Mouse (Mus musculus) E14TG2a.4 (cell line): Measurements from ENCODE around the gene Stard3.

Experiments used
- H3K27me3 ChIP-seq: 2 replicates; pipeline ENCODE4 v1.6.1; 2014; ENCODE audit warnings: low read length, control low read depth; ENCODE audit not compliant: insufficient read depth
- H3K36me3 ChIP-seq: 2 replicates; pipeline ENCODE4 v1.6.1; 2014; ENCODE audit warnings: low read length, control low read depth; ENCODE audit not compliant: insufficient read depth
- H3K4me1 ChIP-seq: replicated peaks from 2 replicates; pipeline ENCODE4 v1.6.1; 2014; ENCODE audit warnings: low read depth, low read length, control low read depth
- H3K4me3 ChIP-seq: replicated peaks from 2 replicates; pipeline ENCODE4 v1.5.1; 2014; ENCODE audit warnings: mild to moderate bottlenecking, low read length
- H3K9me3 ChIP-seq: 2 replicates; pipeline ENCODE4 v1.6.1; 2014; ENCODE audit warnings: low read length, control low read depth
- CTCF ChIP-seq: conservative IDR thresholded peaks from 2 replicates; pipeline ENCODE4 v1.5.1; 2014; ENCODE audit warnings: low read length
- NANOG ChIP-seq: IDR thresholded peaks from 2 replicates; pipeline ENCODE4 v1.6.1; 2014; ENCODE audit warnings: borderline replicate concordance, low read length, mixed read lengths
- POU5F1 ChIP-seq: IDR thresholded peaks from 2 replicates; pipeline ENCODE4 v1.6.1; 2014; ENCODE audit warnings: low read length, borderline replicate concordance

The Stard3 gene

DNA sequence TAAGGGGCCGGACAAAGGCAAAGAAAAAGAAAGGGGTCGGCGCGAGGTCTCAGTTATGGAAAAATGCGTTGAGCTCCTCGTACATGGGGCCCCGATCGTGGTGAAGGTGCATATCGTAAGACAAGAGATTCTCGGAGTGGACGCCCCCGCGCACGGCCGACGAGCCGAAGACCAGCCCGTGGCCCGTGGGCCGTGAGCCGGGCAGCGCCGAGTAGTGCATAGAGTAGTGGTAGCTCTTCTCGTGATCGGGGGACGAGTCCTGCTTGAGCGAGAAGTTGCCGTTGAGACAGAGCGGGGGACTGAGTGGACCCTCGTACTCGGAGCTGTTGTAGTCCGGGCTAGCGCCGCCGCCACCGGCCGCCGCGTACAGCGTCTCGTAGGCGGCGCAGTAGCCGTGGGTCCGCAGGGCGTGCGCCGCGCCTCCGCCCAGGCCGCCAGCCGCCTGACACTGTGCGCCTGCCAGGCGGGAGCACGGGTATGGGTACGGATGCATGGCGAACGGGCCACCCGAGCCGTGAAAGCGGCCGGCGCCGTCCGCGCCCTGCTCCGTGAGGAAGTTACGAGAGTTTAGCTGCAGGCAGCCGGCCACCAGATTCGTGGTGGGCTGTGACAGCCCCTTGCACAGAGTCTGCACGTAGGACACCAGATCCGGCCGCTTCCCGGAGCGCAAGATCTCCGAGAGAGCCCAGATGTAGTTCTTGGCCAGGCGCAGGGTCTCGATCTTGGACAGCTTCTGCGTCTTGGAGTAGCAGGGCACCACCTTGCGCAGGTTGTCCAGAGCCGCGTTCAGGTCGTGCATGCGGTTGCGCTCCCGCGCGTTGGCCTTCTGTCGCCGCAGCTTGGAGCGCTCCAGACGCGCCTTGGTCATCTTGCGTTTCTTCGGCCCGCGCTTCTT lies 30.8 kb upstream of the Stard3 start:
- no peaks in the 10 kb centered on the region for H3K9me3 ChIP-seq
- H3K27me3 ChIP-seq = peaks cover 100% of the 10 kb centered on the region
- TF ChIP-seq CTCF (no peak), NANOG (no peak)
- peak overlapping the region; percentile 70 for H3K4me3 ChIP-seq
- no peaks in the 10 kb centered on the region for H3K36me3 ChIP-seq
- H3K4me1 ChIP-seq = peaks cover 54% of the 10 kb centered on the region

DNA sequence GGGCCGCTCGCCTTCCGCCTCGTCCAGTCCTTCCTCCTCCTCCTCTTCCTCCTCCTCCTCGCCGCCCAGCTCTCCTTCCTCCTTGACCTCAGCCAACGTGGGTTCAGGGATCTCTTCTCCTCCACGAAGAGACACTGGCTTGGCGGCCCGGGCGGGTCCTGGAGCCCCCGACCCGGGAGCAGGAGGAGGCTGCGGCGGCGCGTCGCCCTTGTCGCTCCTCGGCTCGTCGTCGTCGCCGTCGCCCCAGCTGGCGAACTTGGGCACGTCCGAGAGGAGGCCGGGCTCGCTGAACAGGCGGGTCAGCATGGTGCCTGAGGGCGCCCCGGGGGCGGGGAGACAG lies 30.2 kb upstream of the Stard3 start:
- H3K4me3 ChIP-seq = peak overlapping the region; percentile 70
- no peaks in the 10 kb centered on the region for H3K9me3 ChIP-seq
- TF ChIP-seq NANOG = no peak
- no peak for TF ChIP-seq POU5F1
- no peak for TF ChIP-seq CTCF
- H3K36me3 ChIP-seq = no peaks in the 10 kb centered on the region
- peaks cover 51% of the 10 kb centered on the region for H3K4me1 ChIP-seq
- peaks cover 100% of the 10 kb centered on the region for H3K27me3 ChIP-seq

DNA sequence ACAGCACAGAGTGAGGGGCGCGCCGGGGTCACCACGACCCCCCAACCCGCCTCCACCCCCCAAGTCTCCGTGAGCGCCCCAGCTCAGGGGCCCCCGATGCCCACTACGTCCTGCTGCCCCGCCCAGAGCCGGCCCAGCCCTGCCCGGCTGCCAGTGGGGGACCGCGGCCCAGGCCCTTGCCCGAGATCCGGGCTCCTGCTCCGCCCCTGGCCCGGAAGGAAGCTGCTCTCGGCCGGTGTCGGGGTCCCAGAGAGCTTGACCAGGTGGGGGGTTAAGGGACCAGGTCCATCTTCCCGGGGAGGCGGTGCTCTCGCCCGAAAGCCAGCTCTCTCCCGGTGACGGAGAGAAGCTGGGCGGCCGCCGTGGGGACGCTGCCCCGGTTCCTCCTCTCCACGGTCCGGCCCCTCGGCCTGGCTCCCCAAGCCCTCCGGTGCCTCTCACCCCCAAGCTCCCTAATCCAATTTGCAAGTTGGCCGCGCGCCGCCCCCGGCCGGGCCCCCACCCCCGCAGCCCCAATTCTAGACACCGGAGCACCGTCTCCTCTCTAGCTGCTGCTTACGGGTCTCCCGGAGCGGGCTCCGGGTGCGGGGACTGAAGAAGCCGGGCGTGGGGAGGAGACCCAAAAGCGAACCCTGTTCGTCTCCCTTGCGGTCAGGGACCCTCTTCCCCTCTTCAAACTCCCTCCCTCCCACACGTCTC lies 29.6 kb upstream of the Stard3 start:
- TF ChIP-seq NANOG = no peak
- no peak for TF ChIP-seq CTCF
- TF ChIP-seq POU5F1 = no peak

DNA sequence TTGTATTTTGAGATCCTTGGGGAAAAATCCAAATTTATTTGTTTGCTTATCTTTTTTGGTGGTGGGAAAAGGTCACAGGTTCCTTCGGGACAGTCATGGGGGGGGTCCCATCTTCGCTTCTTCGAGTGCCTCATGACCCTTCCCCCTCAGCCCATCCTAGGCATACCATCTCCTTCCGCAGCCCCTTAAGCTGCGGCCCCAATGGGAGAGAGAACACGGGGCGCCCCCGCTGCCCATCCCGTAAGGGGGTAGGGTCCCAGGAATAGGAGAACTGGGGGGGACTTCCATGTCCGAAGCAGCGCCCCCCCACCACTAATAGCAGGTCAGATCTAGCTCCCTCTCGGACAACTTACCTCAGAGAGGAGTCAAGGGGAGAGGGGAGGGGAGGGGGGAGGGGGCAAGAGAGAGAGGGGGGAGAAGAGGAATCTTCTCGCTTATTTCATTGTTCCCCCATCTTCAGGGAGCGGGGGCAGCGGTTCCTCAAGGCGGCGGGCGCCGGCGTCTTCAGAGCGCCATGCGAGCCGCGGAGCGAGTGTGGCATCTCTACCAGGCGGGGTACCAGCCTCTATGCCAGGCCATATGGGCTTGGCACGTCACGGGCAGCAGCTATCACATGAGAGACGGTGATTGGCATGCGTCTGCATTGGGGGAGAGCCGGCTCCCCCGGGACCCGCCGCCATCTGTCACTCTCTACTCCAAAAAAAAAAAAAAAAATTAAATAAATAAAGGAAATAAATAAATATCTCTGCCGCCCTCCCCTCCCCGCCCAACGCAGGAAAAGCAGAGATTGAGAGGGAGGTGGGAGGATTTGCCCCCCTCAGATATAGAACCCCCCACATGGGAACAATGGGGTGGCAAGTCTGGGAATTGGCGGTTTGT lies 28.8 kb upstream of the Stard3 start, which contains the start of gene Neurod2:
Gene Neurod2, minus strand, starts transcription at position 568 of the 879 bp plus-strand sequence.
- Histone ChIP-seq H3K4me3 (peak within 1 kb of the TSS; percentile 70), H3K9me3 (no peaks in the 10 kb centered on the region), H3K36me3 (no peaks in the 10 kb centered on the region), H3K27me3 (peaks cover 100% of the 10 kb centered on the region), H3K4me1 (peaks cover 50% of the 10 kb centered on the region)
- TF ChIP-seq CTCF = no peak
- TF ChIP-seq POU5F1 = no peak
- no peak for TF ChIP-seq NANOG

More for the DNA sequence above, 29.6 kb upstream of the Stard3 start:
- Histone ChIP-seq H3K27me3 (peaks cover 100% of the 10 kb centered on the region), H3K36me3 (no peaks in the 10 kb centered on the region), H3K4me1 (peaks cover 51% of the 10 kb centered on the region), H3K4me3 (peak overlapping the region; percentile 70), H3K9me3 (no peaks in the 10 kb centered on the region)

DNA sequence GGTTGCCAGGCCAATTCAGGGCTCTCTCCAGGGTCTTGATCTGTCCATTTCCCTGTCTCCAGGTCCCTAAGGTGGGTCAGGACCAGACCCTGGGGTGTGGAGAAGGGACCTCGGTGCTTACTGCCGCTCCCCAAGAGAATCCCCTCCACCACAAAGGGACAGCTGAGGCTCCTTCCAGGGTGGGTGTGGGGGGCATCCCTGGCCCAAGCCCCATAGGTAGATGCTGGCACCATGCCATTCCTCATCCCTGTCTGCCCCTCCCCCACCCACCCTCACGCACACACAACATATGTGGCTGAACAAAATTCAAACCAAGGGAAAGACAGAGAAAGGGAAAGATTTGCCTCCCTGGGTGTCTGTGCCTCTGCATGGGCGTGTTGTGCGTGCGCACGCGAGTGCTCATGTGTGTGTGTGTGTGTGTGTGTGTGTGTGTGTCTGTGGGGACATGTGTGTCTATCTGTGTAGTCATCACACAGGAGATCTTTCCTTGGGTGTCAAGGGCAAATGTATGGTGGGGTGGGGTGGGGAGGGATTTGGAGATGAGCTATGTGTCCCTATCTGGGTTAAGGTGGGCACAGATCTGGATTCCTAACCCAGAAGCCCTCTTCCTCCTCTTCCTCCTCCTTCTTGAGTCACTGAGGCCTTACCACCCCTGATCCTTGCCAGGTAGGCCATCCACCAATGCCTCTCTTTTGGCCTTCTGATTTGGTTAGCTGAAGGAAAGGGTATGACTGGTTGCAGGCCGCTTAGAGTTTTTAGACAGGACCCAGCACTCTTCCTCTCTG lies 28.0 kb upstream of the Stard3 start:
- peaks cover 55% of the 10 kb centered on the region for H3K4me1 ChIP-seq
- H3K9me3 ChIP-seq = no peaks in the 10 kb centered on the region
- H3K27me3 ChIP-seq = peaks cover 100% of the 10 kb centered on the region
- peak overlapping the region; percentile 70; the same call in 1 of the 2 replicates for H3K4me3 ChIP-seq
- no peaks in the 10 kb centered on the region for H3K36me3 ChIP-seq
- TF ChIP-seq CTCF (no peak), NANOG (no peak)

DNA sequence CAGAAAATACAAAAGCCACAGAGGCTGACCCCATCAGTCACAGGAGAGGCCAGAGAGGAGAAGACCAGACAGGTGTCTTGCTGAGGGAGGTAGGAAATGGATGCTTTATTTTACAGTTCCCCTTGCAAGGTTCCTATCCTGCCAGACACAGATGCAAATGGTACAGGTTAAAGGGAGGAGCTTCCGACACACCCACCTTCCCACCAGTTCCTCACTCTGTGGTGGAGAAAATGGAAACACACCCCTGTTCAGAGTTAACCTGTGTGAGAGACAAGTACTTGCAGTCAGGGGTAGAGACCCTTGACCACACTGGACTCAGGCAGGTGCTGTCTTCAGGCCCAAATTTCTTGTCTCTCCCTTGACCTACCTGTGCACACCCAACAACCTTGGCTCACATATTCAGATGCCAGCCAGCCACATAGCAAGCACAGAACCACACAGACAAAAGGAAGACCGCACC lies 27.4 kb upstream of the Stard3 start:
- Histone ChIP-seq H3K36me3 (no peaks in the 10 kb centered on the region), H3K4me3 (no peak overlapping the region), H3K9me3 (no peaks in the 10 kb centered on the region), H3K4me1 (peaks cover 55% of the 10 kb centered on the region), H3K27me3 (peaks cover 100% of the 10 kb centered on the region)
- TF ChIP-seq NANOG (no peak), CTCF (no peak), POU5F1 (no peak)

DNA sequence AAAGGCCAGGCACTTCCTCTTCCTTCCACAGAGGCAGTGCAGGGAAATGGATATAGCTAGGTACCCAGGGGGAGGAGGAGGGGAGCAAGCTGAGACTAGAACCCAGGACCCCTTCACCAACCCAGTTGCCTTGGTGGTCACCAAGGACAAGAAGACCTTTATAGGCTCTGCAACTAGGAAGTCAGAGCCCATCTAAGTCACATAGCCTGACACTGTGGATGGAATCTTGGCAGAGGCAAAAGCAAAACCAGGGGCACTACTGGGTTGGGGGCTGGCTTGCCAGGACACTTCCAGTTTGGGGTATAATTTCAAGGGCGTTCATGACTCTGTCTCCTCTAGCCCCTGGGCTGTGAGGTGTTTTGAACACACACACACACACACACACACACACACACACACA lies 26.8 kb upstream of the Stard3 start:
- peaks cover 58% of the 10 kb centered on the region for H3K4me1 ChIP-seq
- no peak for TF ChIP-seq CTCF
- TF ChIP-seq NANOG = no peak
- no peak for TF ChIP-seq POU5F1
- no peaks in the 10 kb centered on the region for H3K9me3 ChIP-seq
- H3K27me3 ChIP-seq = peaks cover 100% of the 10 kb centered on the region
- H3K36me3 ChIP-seq = no peaks in the 10 kb centered on the region
- no peak overlapping the region for H3K4me3 ChIP-seq
